Mouse (Mus musculus): ENCODE measurements around the gene Pck1. TPM values are rescaled to one million over a fixed set of nuclear protein-coding genes. Genes with fewer than 3 reads are reported as not detected.
A peak's percentile ranks its signal among the peaks of the same experiment; 100 is the strongest.

Gene Pck1
- polyA plus RNA-seq, 1 experiment from 2014 or later, result 0.13 TPM

DNA sequence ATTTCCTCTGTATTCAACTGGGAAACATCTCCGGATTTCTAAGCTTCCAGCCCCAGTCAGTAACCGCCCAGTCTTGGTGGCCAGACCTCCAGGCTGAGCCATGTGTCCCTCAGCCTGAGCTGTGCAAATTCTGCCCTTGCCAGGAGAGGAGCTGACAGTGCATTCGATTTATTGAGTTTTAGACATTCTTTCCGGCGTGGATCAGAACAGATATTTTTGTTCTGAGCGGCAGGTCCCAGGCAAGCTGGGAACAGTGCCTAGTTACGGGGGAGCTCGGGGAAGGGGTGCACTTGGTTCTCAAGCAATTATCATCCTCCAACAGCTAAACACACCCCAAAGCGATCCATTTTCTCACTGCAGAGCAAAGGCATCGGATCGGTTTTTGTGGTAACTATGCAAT is 9.2 kb upstream of the Pck1 start:
- Histone ChIP-seq H3K36me3 (ENCODE audit: control insufficient read depth, insufficient read depth, low read length) (no peaks in the 10 kb centered on the region), H3K4me1 (ENCODE audit: control insufficient read depth, insufficient read depth, low read length) (no peaks in the 10 kb centered on the region), H3K4me3 (ENCODE audit: low read depth, low read length) (no peak overlapping the region), H3K9ac (ENCODE audit: low read depth, low read length) (no peak overlapping the region), H3K27ac (replicated peaks; ENCODE audit: low read depth, low read length) (no peak overlapping the region), H3K9me3 (ENCODE audit: control insufficient read depth, low read length) (no peaks in the 10 kb centered on the region), H3K4me2 (ENCODE audit: low read depth, low read length) (no peak overlapping the region), H3K27me3 (replicated peaks; ENCODE audit: control insufficient read depth, insufficient read depth, low read length) (no peaks in the 10 kb centered on the region)
- DNase-seq (ENCODE audit: low spot score), result no peak
- ATAC-seq (ENCODE audit: low read depth), result no peak
- WGBS, result 55% methylated on average over 11 of the region's 11 CpGs

- ATAC-seq (ENCODE audit: low read depth) (no peak), DNase-seq (ENCODE audit: low spot score) (peak; percentile 30)
- Histone ChIP-seq H3K27ac (replicated peaks; ENCODE audit: low read depth, low read length) (no peak overlapping the region), H3K9me3 (ENCODE audit: control insufficient read depth, low read length) (no peaks in the 10 kb centered on the region), H3K4me2 (ENCODE audit: low read depth, low read length) (no peak overlapping the region), H3K36me3 (ENCODE audit: control insufficient read depth, insufficient read depth, low read length) (no peaks in the 10 kb centered on the region), H3K4me3 (ENCODE audit: low read depth, low read length) (no peak overlapping the region), H3K9ac (ENCODE audit: low read depth, low read length) (no peak overlapping the region), H3K4me1 (ENCODE audit: control insufficient read depth, insufficient read depth, low read length) (no peaks in the 10 kb centered on the region), H3K27me3 (replicated peaks; ENCODE audit: control insufficient read depth, insufficient read depth, low read length) (no peaks in the 10 kb centered on the region)
- WGBS, result 55% methylated on average over 3 of the region's 3 CpGs
Measured at GRCm38 (mm10) chr2:173145808-173146207, 7.0 kb upstream of the Pck1 start.

GRCm38 (mm10) chr2:173146728-173147127 is 6.1 kb upstream of the Pck1 start:
- no peak for DNase-seq (ENCODE audit: low spot score)
- H3K9ac ChIP-seq (ENCODE audit: low read depth, low read length), result no peak overlapping the region
- no peak overlapping the region for H3K4me3 ChIP-seq (ENCODE audit: low read depth, low read length)
- ATAC-seq (ENCODE audit: low read depth), result no peak
- no peak overlapping the region for H3K4me2 ChIP-seq (ENCODE audit: low read depth, low read length)
- no peak overlapping the region for H3K27ac ChIP-seq (replicated peaks; ENCODE audit: low read depth, low read length)
- WGBS, result 68% methylated on average over 6 of the region's 6 CpGs
- no peaks in the 10 kb centered on the region for H3K27me3 ChIP-seq (replicated peaks; ENCODE audit: control insufficient read depth, insufficient read depth, low read length)
- H3K4me1 ChIP-seq (ENCODE audit: control insufficient read depth, insufficient read depth, low read length), result no peaks in the 10 kb centered on the region
- H3K9me3 ChIP-seq (ENCODE audit: control insufficient read depth, low read length), result no peaks in the 10 kb centered on the region
- no peaks in the 10 kb centered on the region for H3K36me3 ChIP-seq (ENCODE audit: control insufficient read depth, insufficient read depth, low read length)

- 78% methylated on average over 5 of the region's 5 CpGs for WGBS
Measured at GRCm38 (mm10) chr2:173148001-173148400, 4.8 kb upstream of the Pck1 start.

DNA sequence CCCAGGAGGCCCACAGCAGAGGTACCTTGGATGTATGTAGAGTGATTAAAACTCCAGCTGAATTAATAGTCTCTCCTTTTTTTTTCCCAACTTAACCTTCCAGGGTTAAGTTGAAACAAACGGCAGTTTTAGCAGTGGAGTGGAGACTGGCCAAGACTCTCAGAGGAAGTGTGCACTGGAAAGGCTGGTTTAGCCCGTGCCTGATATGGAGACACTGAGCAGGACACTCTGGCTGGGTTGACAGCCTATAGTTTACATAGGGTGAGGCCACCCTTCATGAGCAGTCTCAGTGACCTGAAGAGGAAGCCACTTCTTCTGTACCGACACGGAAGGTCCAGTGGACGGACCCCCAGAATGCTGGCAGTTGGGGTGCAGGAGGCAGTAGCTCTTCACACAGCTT is 1.5 kb upstream of the Pck1 start:
- Histone ChIP-seq H3K9me3 (ENCODE audit: control insufficient read depth, low read length) (no peaks in the 10 kb centered on the region), H3K27me3 (replicated peaks; ENCODE audit: control insufficient read depth, insufficient read depth, low read length) (no peaks in the 10 kb centered on the region), H3K9ac (ENCODE audit: low read depth, low read length) (no peak overlapping the region), H3K27ac (replicated peaks; ENCODE audit: low read depth, low read length) (no peak overlapping the region), H3K4me1 (ENCODE audit: control insufficient read depth, insufficient read depth, low read length) (no peaks in the 10 kb centered on the region), H3K36me3 (ENCODE audit: control insufficient read depth, insufficient read depth, low read length) (no peaks in the 10 kb centered on the region), H3K4me2 (ENCODE audit: low read depth, low read length) (no peak overlapping the region), H3K4me3 (ENCODE audit: low read depth, low read length) (no peak overlapping the region)
- DNase-seq (ENCODE audit: low spot score) (no peak), ATAC-seq (ENCODE audit: low read depth) (no peak)
- 80% methylated on average over 5 of the region's 5 CpGs for WGBS

More at GRCm38 (mm10) chr2:173148001-173148400, 4.8 kb upstream of the Pck1 start:
- no peaks in the 10 kb centered on the region for H3K4me1 ChIP-seq (ENCODE audit: control insufficient read depth, insufficient read depth, low read length)
- no peak overlapping the region for H3K27ac ChIP-seq (replicated peaks; ENCODE audit: low read depth, low read length)
- no peak overlapping the region for H3K9ac ChIP-seq (ENCODE audit: low read depth, low read length)
- no peak overlapping the region for H3K4me3 ChIP-seq (ENCODE audit: low read depth, low read length)
- no peaks in the 10 kb centered on the region for H3K9me3 ChIP-seq (ENCODE audit: control insufficient read depth, low read length)
- DNase-seq (ENCODE audit: low spot score), result no peak
- H3K36me3 ChIP-seq (ENCODE audit: control insufficient read depth, insufficient read depth, low read length), result no peaks in the 10 kb centered on the region
- ATAC-seq (ENCODE audit: low read depth), result no peak
- no peak overlapping the region for H3K4me2 ChIP-seq (ENCODE audit: low read depth, low read length)
- no peaks in the 10 kb centered on the region for H3K27me3 ChIP-seq (replicated peaks; ENCODE audit: control insufficient read depth, insufficient read depth, low read length)

DNA sequence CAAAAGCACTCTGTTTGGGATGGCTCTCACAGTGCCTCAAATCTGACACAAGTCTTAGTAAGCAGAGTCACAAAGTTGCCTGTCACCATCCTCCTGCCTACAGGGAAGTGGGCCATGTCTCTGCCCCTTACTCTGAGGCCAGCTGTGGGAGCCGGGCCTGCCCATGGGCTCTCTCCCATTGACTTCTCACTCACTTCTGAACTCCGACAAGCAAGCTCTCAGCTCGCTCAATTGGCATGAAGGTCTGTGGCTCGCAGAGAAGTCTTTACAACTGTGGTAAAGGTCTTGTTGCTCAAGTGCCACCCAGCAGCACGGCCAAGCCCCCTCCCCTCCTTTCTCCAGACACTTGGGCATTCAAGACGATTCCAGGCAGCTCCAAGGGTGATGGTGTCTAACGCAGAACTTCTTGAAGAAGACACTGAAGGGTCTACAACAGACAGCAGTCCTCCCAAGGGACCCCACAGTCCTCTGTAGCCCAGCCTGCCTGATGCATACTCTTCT is 1.0 kb upstream of the Pck1 start:
- WGBS, result 77% methylated on average over 7 of the region's 7 CpGs
- ATAC-seq (ENCODE audit: low read depth), result no peak

GRCm38 (mm10) chr2:173153266-173153665 is 418 bp downstream of the Pck1 start:
- Histone ChIP-seq H3K4me3 (ENCODE audit: low read depth, low read length) (no peak overlapping the region), H3K27me3 (replicated peaks; ENCODE audit: control insufficient read depth, insufficient read depth, low read length) (no peaks in the 10 kb centered on the region), H3K4me1 (ENCODE audit: control insufficient read depth, insufficient read depth, low read length) (no peaks in the 10 kb centered on the region), H3K9ac (ENCODE audit: low read depth, low read length) (no peak overlapping the region), H3K9me3 (ENCODE audit: control insufficient read depth, low read length) (no peaks in the 10 kb centered on the region), H3K4me2 (ENCODE audit: low read depth, low read length) (no peak overlapping the region), H3K36me3 (ENCODE audit: control insufficient read depth, insufficient read depth, low read length) (no peaks in the 10 kb centered on the region), H3K27ac (replicated peaks; ENCODE audit: low read depth, low read length) (no peak overlapping the region)
- no peak for ATAC-seq (ENCODE audit: low read depth)
- DNase-seq (ENCODE audit: low spot score), result no peak
- WGBS, result 79% methylated on average over 10 of the region's 10 CpGs

More for the DNA sequence above, 1.0 kb upstream of the Pck1 start:
- Histone ChIP-seq H3K4me3 (ENCODE audit: low read depth, low read length) (no peak overlapping the region), H3K36me3 (ENCODE audit: control insufficient read depth, insufficient read depth, low read length) (no peaks in the 10 kb centered on the region), H3K9me3 (ENCODE audit: control insufficient read depth, low read length) (no peaks in the 10 kb centered on the region), H3K4me2 (ENCODE audit: low read depth, low read length) (no peak overlapping the region), H3K27me3 (replicated peaks; ENCODE audit: control insufficient read depth, insufficient read depth, low read length) (no peaks in the 10 kb centered on the region), H3K27ac (replicated peaks; ENCODE audit: low read depth, low read length) (no peak overlapping the region), H3K4me1 (ENCODE audit: control insufficient read depth, insufficient read depth, low read length) (no peaks in the 10 kb centered on the region), H3K9ac (ENCODE audit: low read depth, low read length) (no peak overlapping the region)
- no peak for DNase-seq (ENCODE audit: low spot score)

DNA sequence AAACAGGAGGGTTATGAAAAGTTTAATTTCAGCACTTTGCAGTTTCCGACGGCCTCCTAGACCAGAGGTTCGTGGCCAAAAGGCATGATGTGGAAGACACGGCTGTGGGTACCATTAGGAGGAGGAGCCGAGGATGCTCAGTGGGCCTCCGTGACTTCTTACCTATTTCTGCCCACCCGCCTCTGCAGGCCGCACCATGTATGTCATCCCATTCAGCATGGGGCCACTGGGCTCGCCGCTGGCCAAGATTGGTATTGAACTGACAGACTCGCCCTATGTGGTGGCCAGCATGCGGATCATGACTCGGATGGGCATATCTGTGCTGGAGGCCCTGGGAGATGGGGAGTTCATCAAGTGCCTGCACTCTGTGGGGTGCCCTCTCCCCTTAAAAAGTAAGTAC is 1.7 kb downstream of the Pck1 start:
- Histone ChIP-seq H3K4me2 (ENCODE audit: low read depth, low read length) (no peak overlapping the region), H3K36me3 (ENCODE audit: control insufficient read depth, insufficient read depth, low read length) (no peaks in the 10 kb centered on the region), H3K4me3 (ENCODE audit: low read depth, low read length) (no peak overlapping the region), H3K4me1 (ENCODE audit: control insufficient read depth, insufficient read depth, low read length) (peaks cover 4% of the 10 kb centered on the region), H3K27me3 (replicated peaks; ENCODE audit: control insufficient read depth, insufficient read depth, low read length) (no peaks in the 10 kb centered on the region), H3K27ac (replicated peaks; ENCODE audit: low read depth, low read length) (no peak overlapping the region), H3K9ac (ENCODE audit: low read depth, low read length) (no peak overlapping the region), H3K9me3 (ENCODE audit: control insufficient read depth, low read length) (no peaks in the 10 kb centered on the region)
- DNase-seq (ENCODE audit: low spot score) (no peak), ATAC-seq (ENCODE audit: low read depth) (no peak)
- 90% methylated on average over 13 of the region's 13 CpGs for WGBS

- Histone ChIP-seq H3K36me3 (ENCODE audit: control insufficient read depth, insufficient read depth, low read length) (no peaks in the 10 kb centered on the region), H3K4me1 (ENCODE audit: control insufficient read depth, insufficient read depth, low read length) (peaks cover 6% of the 10 kb centered on the region), H3K9me3 (ENCODE audit: control insufficient read depth, low read length) (no peaks in the 10 kb centered on the region), H3K4me3 (ENCODE audit: low read depth, low read length) (no peak overlapping the region), H3K4me2 (ENCODE audit: low read depth, low read length) (no peak overlapping the region), H3K27ac (replicated peaks; ENCODE audit: low read depth, low read length) (no peak overlapping the region), H3K9ac (ENCODE audit: low read depth, low read length) (no peak overlapping the region), H3K27me3 (replicated peaks; ENCODE audit: control insufficient read depth, insufficient read depth, low read length) (no peaks in the 10 kb centered on the region)
- no peak for ATAC-seq (ENCODE audit: low read depth)
- WGBS, result 92% methylated on average over 14 of the region's 14 CpGs
- no peak for DNase-seq (ENCODE audit: low spot score)
Measured at GRCm38 (mm10) chr2:173154962-173155361, 2.1 kb downstream of the Pck1 start.
